ENCODE assay signal across 9 mouse cellular contexts in the genomic region with DNA sequence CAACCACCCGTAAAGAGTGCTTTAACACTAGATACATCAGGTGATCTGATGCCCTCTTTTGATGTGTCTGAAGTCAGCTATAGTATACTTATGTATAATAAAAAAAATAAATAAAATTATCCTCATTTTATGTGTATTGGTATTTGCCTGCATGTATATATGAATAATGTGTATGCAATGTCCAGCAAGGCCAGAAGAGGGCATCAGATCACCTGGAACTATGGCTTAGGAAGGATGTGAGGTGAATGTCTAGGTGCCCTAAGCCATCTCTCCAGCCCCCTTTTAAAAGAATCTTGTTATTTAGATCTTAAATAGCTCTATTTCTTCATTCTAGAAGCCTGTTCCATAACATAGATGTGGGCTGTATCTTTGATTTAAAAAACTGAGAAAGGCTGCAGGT. TPM values are rescaled to one million over a fixed set of nuclear protein-coding genes. Genes with fewer than 3 reads are reported as not detected.
DNase-seq lines count a peak whose midpoint lies in the region; ATAC-seq lines count a peak whose summit lies in the region.
"Had no signal": no experiment of that assay in that cellular context is flagged by ENCODE, and none has a peak within 500 bp of the region (broad histone marks: within the 10 kb centered on the region; RNA-seq: fewer than 3 reads in every experiment).

No protein-coding gene starts in this region.

- no peak for ATAC-seq in kidney, embryonic 14.5 days (ENCODE audit: low FRiP score, low TSS enrichment)

- peaks cover 10% of the 10 kb centered on the region for H3K4me1 ChIP-seq in kidney, embryonic 14.5 days (ENCODE audit: control insufficient read depth, insufficient read depth, low read length)
- H3K4me1 ChIP-seq in midbrain, embryonic 10.5 days: peaks cover 23% of the 10 kb centered on the region

- no peaks in the 10 kb centered on the region for H3K9me3 ChIP-seq in kidney, embryonic 14.5 days (ENCODE audit: control insufficient read depth, low read length)
- H3K9me3 ChIP-seq in midbrain, embryonic 10.5 days (replicated peaks): no peaks in the 10 kb centered on the region
- H3K9me3 ChIP-seq: embryonic facial prominence, embryonic 13.5 days had no signal

- H3K27ac ChIP-seq in kidney, embryonic 14.5 days (ENCODE audit: low read depth, low read length): no peak overlapping the region
- no peak overlapping the region for H3K27ac ChIP-seq in midbrain, embryonic 10.5 days (replicated peaks)
- H3K27ac ChIP-seq: embryonic facial prominence, embryonic 13.5 days had no signal

- H3K4me3 ChIP-seq in kidney, embryonic 14.5 days (ENCODE audit: low read length): no peak overlapping the region
- no peak overlapping the region for H3K4me3 ChIP-seq in midbrain, embryonic 10.5 days
- H3K4me3 ChIP-seq: embryonic facial prominence, embryonic 13.5 days had no signal

- H3K36me3 ChIP-seq in kidney, embryonic 14.5 days (ENCODE audit: control insufficient read depth, insufficient read depth, low read length): 0 out of 2 replicates have a peak, but pooled peaks cover 3% of the 10 kb centered on the region
- peaks cover 47% of the 10 kb centered on the region for H3K36me3 ChIP-seq in midbrain, embryonic 10.5 days

- H3K27me3 ChIP-seq in kidney, embryonic 14.5 days (ENCODE audit: control insufficient read depth, insufficient read depth, low read length): peaks cover 1% of the 10 kb centered on the region; the same call in 1 of the 2 replicates
- peaks cover 14% of the 10 kb centered on the region for H3K27me3 ChIP-seq in midbrain, embryonic 10.5 days (ENCODE audit: low read depth, poor library complexity, severe bottlenecking)

- peak; percentile 36 for DNase-seq in kidney, adult 18-20 months
- DNase-seq in CD4-positive helper T cell, adult 2 months (ENCODE audit: low read depth, low spot score): peak; percentile 53
- peak; percentile 20 for DNase-seq in MEL-GATA-1-ER (ENCODE audit: extremely low read depth, low read depth)
- peak; percentile 58 for DNase-seq in lung, postnatal 14 days
- DNase-seq in embryo, embryonic 10.5 days (ENCODE audit: low spot score): no peak
- no peak for DNase-seq in midbrain, embryonic 10.5 days (ENCODE audit: low spot score)
- no peak for DNase-seq in spleen, adult 12 weeks (ENCODE audit: low spot score)

- WGBS in kidney, embryonic 14.5 days: 93% methylated on average over 1 of the region's 1 CpGs
- 87% methylated on average over 1 of the region's 1 CpGs for WGBS in midbrain, embryonic 10.5 days

- no peak overlapping the region for H3K9ac ChIP-seq in kidney, embryonic 14.5 days (ENCODE audit: low read depth, low read length)
- H3K9ac ChIP-seq: embryonic facial prominence, embryonic 13.5 days had no signal

- no peak overlapping the region for H3K4me2 ChIP-seq in kidney, embryonic 14.5 days (replicated peaks; ENCODE audit: low read depth, low read length)
- H3K4me2 ChIP-seq: embryonic facial prominence, embryonic 13.5 days had no signal

RNA-seq across cellular contexts. Expression of a gene that starts 10.5 kb away (rescaled TPM):
- 16.7 and 19.8 TPM in 2 replicates for polyA plus RNA-seq in kidney, embryonic 14.5 days (2014; fragmentation: Nextera tagmentation; extraction: Ambion mirVana)
- 17.7 and 19.3 TPM in 2 replicates for polyA plus RNA-seq in midbrain, embryonic 10.5 days (2016; fragmentation: Nextera tagmentation; extraction: Ambion mirVana)

RNA-seq across cellular contexts. Expression of a gene that starts 12.9 kb away (rescaled TPM):
- 31.8 and 32.7 TPM in 2 replicates for polyA plus RNA-seq in kidney, embryonic 14.5 days (2014; fragmentation: Nextera tagmentation; extraction: Ambion mirVana)
- polyA plus RNA-seq in midbrain, embryonic 10.5 days (2016; fragmentation: Nextera tagmentation; extraction: Ambion mirVana): 20.4 and 31.6 TPM in 2 replicates

RNA-seq across cellular contexts. Expression of a gene that starts 12.9 kb away (rescaled TPM):
- 0.63 and 0.65 TPM in 2 replicates for polyA plus RNA-seq in kidney, embryonic 14.5 days (2014; fragmentation: Nextera tagmentation; extraction: Ambion mirVana)
- polyA plus RNA-seq in midbrain, embryonic 10.5 days (2016; fragmentation: Nextera tagmentation; extraction: Ambion mirVana): 0.25 and 0.26 TPM in 2 replicates

RNA-seq across cellular contexts. Expression of a gene that starts 18.6 kb away (rescaled TPM):
- 29.9 and 146 TPM in 2 replicates for polyA plus RNA-seq in kidney, embryonic 14.5 days (2014; fragmentation: Nextera tagmentation; extraction: Ambion mirVana)
- polyA plus RNA-seq in midbrain, embryonic 10.5 days (2016; fragmentation: Nextera tagmentation; extraction: Ambion mirVana): 34.1 and 69.6 TPM in 2 replicates

RNA-seq across cellular contexts. Expression of a gene that starts 28.6 kb away (rescaled TPM):
- 229 and 304 TPM in 2 replicates for polyA plus RNA-seq in kidney, embryonic 14.5 days (2014; fragmentation: Nextera tagmentation; extraction: Ambion mirVana)
- 274 and 296 TPM in 2 replicates for polyA plus RNA-seq in midbrain, embryonic 10.5 days (2016; fragmentation: Nextera tagmentation; extraction: Ambion mirVana)

Comparison
In these comparisons a context has a peak if more than half of its experiments do, and no peak if none do; other contexts are left out.
1. DNase-seq: peak in kidney, adult 18-20 months (single experiment), CD4-positive helper T cell, adult 2 months (single experiment), MEL-GATA-1-ER (single experiment) and lung, postnatal 14 days (single experiment); none in embryo, embryonic 10.5 days (single experiment), midbrain, embryonic 10.5 days (single experiment) and spleen, adult 12 weeks (single experiment).